ENCODE assay signal across 10 mouse cellular contexts in the genomic region with DNA sequence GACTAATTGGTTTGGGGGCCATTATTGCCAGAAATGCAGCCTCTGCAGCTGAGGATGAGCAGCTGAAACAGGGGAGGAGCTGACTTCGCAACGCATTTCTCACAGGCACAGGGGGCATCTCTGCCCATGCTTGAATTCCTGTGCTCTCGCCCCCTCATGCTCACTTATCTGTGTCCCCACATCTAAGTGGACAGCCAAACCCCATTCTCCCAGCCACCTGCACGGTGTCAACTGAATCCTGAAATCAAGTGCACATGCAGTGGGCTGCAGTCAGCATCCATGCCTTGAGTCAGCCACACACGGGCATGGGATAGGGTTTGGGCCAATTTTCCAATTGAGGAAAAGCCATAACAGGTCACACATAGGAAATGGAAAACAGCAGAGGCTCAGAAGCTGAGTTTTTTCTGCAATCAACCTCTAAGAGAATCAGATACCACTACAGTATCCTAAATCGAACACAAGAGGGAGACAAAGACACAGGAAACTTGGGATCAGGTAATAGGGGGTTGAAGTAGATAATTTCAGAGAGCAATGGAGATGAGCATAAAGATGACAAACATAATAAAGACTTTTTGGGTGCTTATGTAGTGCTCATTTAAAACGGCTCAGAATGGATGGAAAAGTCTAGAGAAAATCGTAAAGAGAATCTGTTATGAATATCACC. TPM values are rescaled to one million over a fixed set of nuclear protein-coding genes. Genes with fewer than 3 reads are reported as not detected.
DNase-seq lines count a peak whose midpoint lies in the region; ATAC-seq and TF ChIP-seq lines count a peak whose summit lies in the region.
"Had no signal": no experiment of that assay in that cellular context is flagged by ENCODE, and none has a peak within 500 bp of the region (broad histone marks: within the 10 kb centered on the region; RNA-seq: fewer than 3 reads in every experiment).

No protein-coding gene starts in this region.

- no peak overlapping the region for H3K27ac ChIP-seq in kidney, adult 2 months (ENCODE audit: insufficient read depth, low read depth, low read length)
- no peak overlapping the region for H3K27ac ChIP-seq in hindbrain, postnatal 0 days

- TF ChIP-seq CTCF in kidney, adult 2 months (conservative IDR thresholded peaks at IDR 0.05; ENCODE audit: insufficient read depth, insufficient read length, low read depth, low read length): no peak
- peak; percentile 74 for TF ChIP-seq CTCF in hindbrain, postnatal 0 days (IDR thresholded peaks at IDR 0.05; ENCODE audit: low read depth)

- no peaks in the 10 kb centered on the region for H3K36me3 ChIP-seq in kidney, adult 2 months (ENCODE audit: control insufficient read depth, insufficient read depth, low read length)
- H3K36me3 ChIP-seq in hindbrain, postnatal 0 days (ENCODE audit: insufficient read depth, low read length): no peaks in the 10 kb centered on the region

- H3K27me3 ChIP-seq in kidney, adult 2 months (replicated peaks; ENCODE audit: control insufficient read depth, insufficient read depth, low read length): no peaks in the 10 kb centered on the region
- H3K27me3 ChIP-seq in hindbrain, postnatal 0 days (ENCODE audit: insufficient read depth, low read length): no peaks in the 10 kb centered on the region

- 50% methylated on average over 8 of the region's 8 CpGs for WGBS in kidney, adult 2 months
- 50% methylated on average over 8 of the region's 8 CpGs for WGBS in hindbrain, postnatal 0 days

- no peak for TF ChIP-seq POLR2A in kidney, adult 2 months (IDR thresholded peaks at IDR 0.05; ENCODE audit: low read depth, low read length)

- no peak overlapping the region for H3K4me2 ChIP-seq in hindbrain, postnatal 0 days (ENCODE audit: low read depth, low read length)

- no peak overlapping the region for H3K4me3 ChIP-seq in kidney, adult 2 months (ENCODE audit: insufficient read depth, low read depth, low read length)
- H3K4me3 ChIP-seq in hindbrain, postnatal 0 days (ENCODE audit: low read length): no peak overlapping the region

- peak; percentile 86 for ATAC-seq in hindbrain, postnatal 0 days
- no peak for ATAC-seq in cerebellum, adult (ENCODE audit: insufficient number of reproducible peaks, low FRiP score, low TSS enrichment)
- no peak for ATAC-seq in monocyte, adult 5-6 weeks (replicated peaks; ENCODE audit: insufficient number of reproducible peaks, low FRiP score, low TSS enrichment, poor library complexity, severe bottlenecking)

- peak; percentile 14 for DNase-seq in kidney, adult 2 months
- no peak for DNase-seq in kidney, postnatal 14 days
- peak; percentile 26 for DNase-seq in 416B (ENCODE audit: low read depth)
- peak; percentile 57 for DNase-seq in ZHBTc4 (ENCODE audit: low read depth, low spot score)
- peak; percentile 71 for DNase-seq in hindbrain, postnatal 0 days (ENCODE audit: low spot score)
- DNase-seq in testis, postnatal 14 days (ENCODE audit: low spot score): no peak
- DNase-seq: kidney, postnatal 25 days had no signal

- no peaks in the 10 kb centered on the region for H3K9me3 ChIP-seq in hindbrain, postnatal 0 days (ENCODE audit: low read length)

- no peaks in the 10 kb centered on the region for H3K4me1 ChIP-seq in kidney, adult 2 months (ENCODE audit: control insufficient read depth, insufficient read depth, low read length)
- H3K4me1 ChIP-seq in hindbrain, postnatal 0 days (ENCODE audit: insufficient read depth, low read length): no peaks in the 10 kb centered on the region

- H3K9ac ChIP-seq in hindbrain, postnatal 0 days (replicated peaks; ENCODE audit: low read length): no peak overlapping the region

RNA-seq across cellular contexts. Expression of gene Olfr1350, which starts 21.6 kb away (rescaled TPM):
- polyA plus RNA-seq in kidney, adult 2 months (2012; rRNA removed): not detected in 2 replicates
- not detected in 2 replicates for total RNA-seq in hindbrain, postnatal 0 days (2014; rRNA removed)
- polyA plus RNA-seq in hindbrain, postnatal 0 days (2015; fragmentation: Nextera tagmentation; extraction: Ambion mirVana): not detected in 2 replicates
- total RNA-seq in monocyte, adult 5-6 weeks (2017): not detected in 3 replicates
- total RNA-seq: neutrophil, adult 5-6 weeks had no signal

Comparison
In these comparisons a context has a peak if more than half of its experiments do, and no peak if none do; other contexts are left out.
1. DNase-seq: peak in kidney, adult 2 months (single experiment), 416B (single experiment), ZHBTc4 (single experiment) and hindbrain, postnatal 0 days (single experiment); none in kidney, postnatal 14 days (single experiment) and testis, postnatal 14 days (single experiment).